Mouse (Mus musculus) olfactory bulb, adult 2 months (tissue): ENCODE data around the gene Gucy2e. TPM values are rescaled to one million over a fixed set of nuclear protein-coding genes. Genes with fewer than 3 reads are reported as not detected.
A peak's percentile ranks its signal among the peaks of the same experiment; 100 is the strongest.

Experiments used
- H3K27ac ChIP-seq: fragments of 200-500 bp; 2 replicates; pipeline ENCODE4 v1.5.1; 2012; ENCODE audit warnings: low read depth, low read length; ENCODE audit not compliant: insufficient read depth
- H3K4me1 ChIP-seq: fragments of 200-500 bp; 2 replicates; pipeline ENCODE4 v1.6.1; 2012; ENCODE audit warnings: low read length; ENCODE audit not compliant: control insufficient read depth, insufficient read depth
- H3K4me3 ChIP-seq: fragments of 200-500 bp; 2 replicates; pipeline ENCODE4 v1.5.1; 2012; ENCODE audit warnings: mild to moderate bottlenecking, low read depth, low read length, moderate library complexity; ENCODE audit not compliant: insufficient read depth
- CTCF ChIP-seq: fragments of 200-500 bp; IDR thresholded peaks from 2 replicates; pipeline ENCODE4 v1.5.1; 2012; ENCODE audit warnings: low read depth, mild to moderate bottlenecking, low read length, moderate library complexity; ENCODE audit not compliant: insufficient read depth
- POLR2A ChIP-seq: fragments of 200-500 bp; IDR thresholded peaks from 2 replicates; pipeline ENCODE4 v1.6.1; 2012; ENCODE audit warnings: mild to moderate bottlenecking, low read depth, low read length, moderate library complexity; ENCODE audit not compliant: insufficient read depth
- WGBS: fragments of 180-500 bp; shearing (Covaris S2); methylation state at CpG from one replicate; pipeline ENCODE4 v1.1.7; 2018; 5-methylcytosine and 5-hydroxymethylcytosine counted together
- polyA plus RNA-seq: library from polyadenylated mRNA; stranded (reverse); fragments of >200 nt; gene quantifications from 2 replicates; pipeline ENCODE4 v1.2.4, GENCODE M21; 2012; ENCODE audit warnings: low replicate concordance; ENCODE audit not compliant: missing spikeins, insufficient read depth, insufficient read length

The Gucy2e gene
- polyA plus RNA-seq, 1 experiment, result not detected

DNA sequence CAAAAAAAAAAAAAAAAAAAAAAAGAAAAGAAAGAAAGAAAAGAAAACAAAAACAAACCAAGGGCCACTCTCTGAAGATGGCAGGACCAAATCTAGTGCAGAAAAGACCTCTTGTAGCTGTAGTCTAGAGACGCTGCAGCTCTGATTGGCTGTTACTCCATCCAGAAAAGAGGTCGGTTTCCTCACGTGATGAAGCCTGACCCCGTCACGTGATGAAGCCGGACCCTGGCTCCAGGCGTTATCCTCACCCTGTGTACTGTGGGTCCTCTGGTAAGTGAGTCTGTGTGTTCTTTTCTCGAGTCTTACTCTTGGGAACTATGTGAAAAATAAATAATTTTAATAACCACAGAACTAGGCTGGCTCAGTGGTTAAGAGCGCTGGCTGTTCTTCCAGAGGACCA, 28.6 kb upstream of the Gucy2e start:
- WGBS, result 54% methylated on average over 9 of the region's 9 CpGs
- Histone ChIP-seq H3K27ac (peak overlapping the region; percentile 95), H3K4me3 (no peak overlapping the region), H3K4me1 (peaks cover 29% of the 10 kb centered on the region)
- TF ChIP-seq POLR2A (no peak), CTCF (no peak)

DNA sequence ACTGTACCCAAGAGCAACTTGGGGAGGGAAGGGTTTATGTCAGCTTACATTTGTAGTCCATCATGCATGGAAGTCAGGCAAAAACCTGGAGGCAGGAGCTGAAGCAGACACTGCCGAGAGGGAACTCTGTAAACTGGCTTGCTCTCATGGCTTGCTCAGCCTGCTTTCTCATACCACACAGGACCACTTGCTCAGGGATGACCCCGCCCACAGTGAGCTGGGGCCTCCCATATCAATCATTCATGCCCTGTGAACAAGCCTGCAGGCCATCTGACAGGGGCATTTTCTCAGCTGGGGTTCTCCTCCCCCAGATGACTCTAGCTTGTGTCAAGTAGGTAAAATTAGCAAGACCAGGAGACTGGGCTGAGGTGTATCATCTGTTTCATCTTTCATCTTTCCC, 27.4 kb upstream of the Gucy2e start:
- no peak overlapping the region for H3K4me3 ChIP-seq
- H3K4me1 ChIP-seq, result peaks cover 32% of the 10 kb centered on the region
- TF ChIP-seq CTCF, result no peak
- no peak for TF ChIP-seq POLR2A
- WGBS, result 65% methylated on average over 2 of the region's 2 CpGs
- no peak overlapping the region for H3K27ac ChIP-seq

DNA sequence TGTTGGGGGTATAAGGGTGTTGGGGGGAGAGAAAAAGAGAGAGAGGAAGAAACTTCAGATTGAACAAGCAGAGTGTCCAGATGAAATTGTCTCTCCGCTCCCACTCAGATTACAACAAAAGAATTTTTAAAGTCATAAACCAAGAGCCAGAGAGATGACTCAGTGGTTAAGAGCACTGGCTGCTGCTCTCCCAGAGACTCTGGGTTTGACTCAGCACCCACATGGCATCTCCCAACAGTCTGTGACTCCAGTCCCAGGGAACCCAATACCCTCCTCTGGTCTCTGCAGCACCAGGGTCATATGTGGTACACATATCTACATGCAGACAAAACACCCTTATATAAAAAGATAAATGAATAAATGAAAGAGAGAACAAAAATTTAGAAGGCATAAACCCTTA, 23.3 kb upstream of the Gucy2e start:
- peak overlapping the region; percentile 17; the same call in 1 of the 2 replicates for H3K27ac ChIP-seq
- TF ChIP-seq POLR2A, result no peak
- no peak for TF ChIP-seq CTCF
- 57% methylated on average over 1 of the region's 1 CpGs for WGBS
- no peak overlapping the region for H3K4me3 ChIP-seq
- peaks cover 18% of the 10 kb centered on the region for H3K4me1 ChIP-seq

DNA sequence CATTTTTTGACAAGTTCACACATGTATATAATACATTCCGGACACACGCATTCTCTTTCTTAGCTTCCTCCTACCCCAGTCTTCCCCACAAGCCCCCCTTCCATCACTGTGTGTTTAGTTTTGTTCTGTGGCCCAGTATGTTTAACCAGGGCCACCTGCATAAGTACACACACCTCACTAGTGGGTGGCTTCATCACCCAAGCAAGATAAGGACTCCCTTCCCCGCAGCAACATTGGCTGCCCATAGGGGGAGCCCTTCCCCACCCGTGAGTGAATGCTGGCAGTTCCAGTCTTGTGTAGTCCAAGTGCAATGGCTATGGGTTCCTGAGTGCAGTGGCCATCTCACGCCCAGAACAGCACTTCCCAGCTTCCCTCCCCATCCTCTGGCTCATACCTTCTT, 21.5 kb upstream of the Gucy2e start:
- H3K4me3 ChIP-seq, result no peak overlapping the region
- no peak overlapping the region for H3K27ac ChIP-seq
- WGBS, result 50% methylated on average over 5 of the region's 5 CpGs
- TF ChIP-seq POLR2A (no peak), CTCF (peak; percentile 58; the same call in 1 of the 2 replicates)
- H3K4me1 ChIP-seq, result peaks cover 16% of the 10 kb centered on the region

DNA sequence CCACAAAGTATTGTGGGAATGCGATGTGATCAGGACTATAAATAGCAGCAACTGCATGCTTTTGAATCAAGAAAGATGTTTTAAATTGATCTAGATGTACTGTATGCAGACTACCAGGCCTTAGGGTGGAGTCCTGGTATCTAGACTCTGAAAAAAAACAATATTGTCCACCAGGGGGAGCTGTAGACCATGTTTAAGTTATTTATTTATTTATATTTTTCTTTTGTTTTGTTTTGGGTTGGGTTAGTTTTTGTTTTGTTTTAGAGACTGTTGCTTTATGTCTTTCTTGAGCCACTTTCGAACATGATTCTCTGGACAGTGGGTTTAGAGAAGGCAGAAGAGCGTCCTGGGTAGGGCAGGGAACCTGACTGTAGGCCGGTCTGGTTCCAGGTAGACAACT, 21.0 kb upstream of the Gucy2e start:
- Histone ChIP-seq H3K4me1 (peaks cover 19% of the 10 kb centered on the region), H3K27ac (no peak overlapping the region), H3K4me3 (no peak overlapping the region)
- 43% methylated on average over 4 of the region's 4 CpGs for WGBS
- TF ChIP-seq POLR2A (no peak), CTCF (no peak)

DNA sequence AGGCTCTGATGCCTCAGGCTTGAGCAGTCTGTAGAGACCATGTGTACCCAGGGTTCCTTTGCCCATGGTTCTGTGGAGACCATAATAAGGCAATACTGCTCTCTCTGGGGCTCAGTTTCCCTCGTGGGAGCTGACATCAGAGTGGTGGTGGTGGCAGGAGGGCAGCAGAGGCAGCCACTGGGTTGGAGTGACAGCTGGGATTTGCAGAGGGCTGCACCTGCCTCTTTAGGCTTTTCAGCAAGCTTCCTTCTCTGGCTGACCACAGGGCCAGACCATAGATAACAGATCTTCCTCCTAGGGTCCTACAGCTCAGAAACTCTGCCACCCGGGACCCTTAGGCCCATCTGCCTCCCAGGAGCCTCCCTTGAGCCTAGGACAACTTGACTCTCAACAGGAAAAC, 20.2 kb upstream of the Gucy2e start:
- peaks cover 19% of the 10 kb centered on the region for H3K4me1 ChIP-seq
- H3K27ac ChIP-seq, result no peak overlapping the region
- 73% methylated on average over 2 of the region's 2 CpGs for WGBS
- H3K4me3 ChIP-seq, result no peak overlapping the region
- TF ChIP-seq CTCF (no peak), POLR2A (no peak)

DNA sequence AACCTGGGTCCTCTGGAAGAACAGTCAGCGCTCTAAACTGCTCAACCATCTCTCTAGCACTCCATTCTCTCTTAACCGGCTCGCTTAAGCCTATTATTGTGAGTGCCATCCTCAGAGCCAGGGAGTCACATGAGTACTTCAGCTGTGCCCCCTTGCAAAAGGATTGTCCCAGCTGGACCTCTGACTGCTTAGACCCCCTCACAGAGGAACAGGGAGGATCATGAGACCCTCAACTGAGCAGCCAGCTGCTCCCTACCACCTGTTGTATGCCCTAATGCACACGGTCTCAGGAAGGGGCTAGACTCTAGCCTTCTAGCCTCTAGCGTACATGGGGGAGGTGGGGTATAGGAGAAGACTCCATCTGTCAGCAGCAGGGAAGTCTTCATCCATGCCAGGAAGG, 18.0 kb upstream of the Gucy2e start:
- Histone ChIP-seq H3K4me3 (no peak overlapping the region), H3K27ac (no peak overlapping the region), H3K4me1 (peaks cover 13% of the 10 kb centered on the region)
- WGBS, result 84% methylated on average over 5 of the region's 5 CpGs
- TF ChIP-seq CTCF (no peak), POLR2A (no peak)

GRCm38 (mm10) chr11:69253131-69253530, 16.3 kb upstream of the Gucy2e start:
- WGBS, result 31% methylated on average over 9 of the region's 9 CpGs
- peaks cover 5% of the 10 kb centered on the region for H3K4me1 ChIP-seq
- H3K4me3 ChIP-seq, result no peak overlapping the region
- H3K27ac ChIP-seq, result no peak overlapping the region
- no peak for TF ChIP-seq CTCF
- TF ChIP-seq POLR2A, result no peak

GRCm38 (mm10) chr11:69251953-69252352, 15.1 kb upstream of the Gucy2e start:
- peaks cover 5% of the 10 kb centered on the region for H3K4me1 ChIP-seq
- WGBS, result 88% methylated on average over 7 of the region's 7 CpGs
- no peak overlapping the region for H3K27ac ChIP-seq
- TF ChIP-seq POLR2A, result no peak
- TF ChIP-seq CTCF, result no peak
- no peak overlapping the region for H3K4me3 ChIP-seq
